Mouse (Mus musculus): ENCODE results near the gene Ppm1m. TPM values are rescaled to one million over a fixed set of nuclear protein-coding genes. Genes with fewer than 3 reads are reported as not detected.

The Ppm1m gene
- polyA plus RNA-seq, 1 experiment from 2014 or later = 16.9 TPM

- ATAC-seq = no peak
- H3K4me3 ChIP-seq (replicated peaks) = no peak overlapping the region
- H3K27me3 ChIP-seq = 0 out of 2 replicates have a peak, but pooled peaks cover 3% of the 10 kb centered on the region
- peaks cover 7% of the 10 kb centered on the region for H3K4me1 ChIP-seq (replicated peaks)
- H3K9me3 ChIP-seq = no peaks in the 10 kb centered on the region
- no peak overlapping the region for H3K4me2 ChIP-seq (replicated peaks)
- no peaks in the 10 kb centered on the region for H3K36me3 ChIP-seq
- no peak overlapping the region for H3K27ac ChIP-seq
- 70% methylated on average over 2 of the region's 2 CpGs for WGBS
- no peak overlapping the region for H3K9ac ChIP-seq (replicated peaks)
Measured at GRCm38 (mm10) chr9:106166709-106167108, 32.8 kb downstream of the Ppm1m start.

- no peaks in the 10 kb centered on the region for H3K9me3 ChIP-seq
- peak overlapping the region; percentile 52 for H3K4me3 ChIP-seq (replicated peaks)
- peaks cover 40% of the 10 kb centered on the region for H3K4me1 ChIP-seq (replicated peaks)
- H3K27me3 ChIP-seq = no peaks in the 10 kb centered on the region
- ATAC-seq = no peak
- peak overlapping the region; percentile 71 for H3K4me2 ChIP-seq (replicated peaks)
- 48% methylated on average over 5 of the region's 5 CpGs for WGBS
- H3K27ac ChIP-seq = peak overlapping the region; percentile 99
- H3K36me3 ChIP-seq = no peaks in the 10 kb centered on the region
- peak overlapping the region; percentile 73 for H3K9ac ChIP-seq (replicated peaks)
Measured at GRCm38 (mm10) chr9:106160426-106160825, 39.1 kb downstream of the Ppm1m start.

GRCm38 (mm10) chr9:106159784-106160301 lies 39.7 kb downstream of the Ppm1m start:
- H3K9me3 ChIP-seq = no peaks in the 10 kb centered on the region
- WGBS = under 1% methylated on average over 24 of the region's 24 CpGs
- H3K4me2 ChIP-seq (replicated peaks) = peak overlapping the region; percentile 71
- peak overlapping the region; percentile 99 for H3K27ac ChIP-seq
- H3K36me3 ChIP-seq = peaks cover 3% of the 10 kb centered on the region
- peaks cover 46% of the 10 kb centered on the region for H3K4me1 ChIP-seq (replicated peaks)
- ATAC-seq = peak; percentile 73
- H3K27me3 ChIP-seq = no peaks in the 10 kb centered on the region
- H3K4me3 ChIP-seq (replicated peaks) = peak overlapping the region; percentile 52
- H3K9ac ChIP-seq (replicated peaks) = peak overlapping the region; percentile 73

- Histone ChIP-seq H3K27me3 (no peaks in the 10 kb centered on the region), H3K4me1 (replicated peaks) (peaks cover 52% of the 10 kb centered on the region), H3K27ac (peak overlapping the region; percentile 39; the same call in 1 of the 2 replicates), H3K36me3 (peaks cover 9% of the 10 kb centered on the region), H3K9ac (replicated peaks) (no peak overlapping the region), H3K4me2 (replicated peaks) (peak overlapping the region; percentile 71), H3K4me3 (replicated peaks) (no peak overlapping the region), H3K9me3 (no peaks in the 10 kb centered on the region)
- WGBS = 83% methylated on average over 9 of the region's 9 CpGs
- no peak for ATAC-seq
Measured at GRCm38 (mm10) chr9:106159237-106159636, 40.3 kb downstream of the Ppm1m start.

GRCm38 (mm10) chr9:106158037-106158491 lies 41.5 kb downstream of the Ppm1m start, which contains the start of gene Glyctk:
Glyctk (minus strand) TSS chr9:106158138.
- Histone ChIP-seq H3K4me1 (replicated peaks) (peaks cover 55% of the 10 kb centered on the region), H3K9me3 (no peaks in the 10 kb centered on the region), H3K27ac (peak within 1 kb of the TSS; percentile 65), H3K36me3 (peaks cover 21% of the 10 kb centered on the region), H3K27me3 (no peaks in the 10 kb centered on the region), H3K9ac (replicated peaks) (peak within 1 kb of the TSS; percentile 32; the same call in 1 of the 2 replicates), H3K4me2 (replicated peaks) (0 out of 2 replicates have a peak within 1 kb of the TSS, but pooled peaks have one; percentile 71), H3K4me3 (replicated peaks) (no peak within 1 kb of the TSS)
- ATAC-seq = no peak
- WGBS = 83% methylated on average over 6 of the region's 6 CpGs

- Histone ChIP-seq H3K9me3 (no peaks in the 10 kb centered on the region), H3K27me3 (no peaks in the 10 kb centered on the region), H3K4me1 (replicated peaks) (peaks cover 55% of the 10 kb centered on the region), H3K4me2 (replicated peaks) (no peak overlapping the region), H3K36me3 (peaks cover 26% of the 10 kb centered on the region), H3K4me3 (replicated peaks) (no peak overlapping the region), H3K27ac (peak overlapping the region; percentile 14; the same call in 1 of the 2 replicates), H3K9ac (replicated peaks) (peak overlapping the region; percentile 32; the same call in 1 of the 2 replicates)
- ATAC-seq = no peak
- 81% methylated on average over 10 of the region's 10 CpGs for WGBS
Measured at GRCm38 (mm10) chr9:106157623-106157925, 42.0 kb downstream of the Ppm1m start.

GRCm38 (mm10) chr9:106156921-106157622 lies 42.5 kb downstream of the Ppm1m start:
- H3K36me3 ChIP-seq = peaks cover 31% of the 10 kb centered on the region
- ATAC-seq = peak; percentile 14; the same call in 1 of the 2 replicates
- H3K27me3 ChIP-seq = no peaks in the 10 kb centered on the region
- H3K27ac ChIP-seq = peak overlapping the region; percentile 65
- H3K9me3 ChIP-seq = no peaks in the 10 kb centered on the region
- H3K4me3 ChIP-seq (replicated peaks) = no peak overlapping the region
- no peak overlapping the region for H3K4me2 ChIP-seq (replicated peaks)
- H3K4me1 ChIP-seq (replicated peaks) = peaks cover 58% of the 10 kb centered on the region
- peak overlapping the region; percentile 32; the same call in 1 of the 2 replicates for H3K9ac ChIP-seq (replicated peaks)
- WGBS = 81% methylated on average over 21 of the region's 21 CpGs

- Histone ChIP-seq H3K27me3 (no peaks in the 10 kb centered on the region), H3K36me3 (peaks cover 35% of the 10 kb centered on the region), H3K4me3 (replicated peaks) (no peak overlapping the region), H3K27ac (peak overlapping the region; percentile 65), H3K9me3 (no peaks in the 10 kb centered on the region), H3K9ac (replicated peaks) (0 out of 2 replicates have a peak overlapping the region, but pooled peaks have one; percentile 26), H3K4me2 (replicated peaks) (no peak overlapping the region), H3K4me1 (replicated peaks) (peaks cover 63% of the 10 kb centered on the region)
- peak; percentile 57 for ATAC-seq
- WGBS = 42% methylated on average over 5 of the region's 5 CpGs
Measured at GRCm38 (mm10) chr9:106156419-106156818, 43.1 kb downstream of the Ppm1m start.

- 90% methylated on average over 9 of the region's 9 CpGs for WGBS
- H3K4me1 ChIP-seq (replicated peaks) = peaks cover 74% of the 10 kb centered on the region
Measured at GRCm38 (mm10) chr9:106154106-106154505, 45.4 kb downstream of the Ppm1m start.

GRCm38 (mm10) chr9:106149399-106149754 lies 50.2 kb downstream of the Ppm1m start:
- H3K27me3 ChIP-seq = no peaks in the 10 kb centered on the region
- ATAC-seq = 0 out of 2 replicates have a peak, but pooled peaks have one; percentile 4

More at GRCm38 (mm10) chr9:106154106-106154505, 45.4 kb downstream of the Ppm1m start:
- H3K27me3 ChIP-seq = no peaks in the 10 kb centered on the region
- H3K9me3 ChIP-seq = no peaks in the 10 kb centered on the region
- peaks cover 46% of the 10 kb centered on the region for H3K36me3 ChIP-seq
- H3K9ac ChIP-seq (replicated peaks) = 0 out of 2 replicates have a peak overlapping the region, but pooled peaks have one; percentile 12
- H3K27ac ChIP-seq = peak overlapping the region; percentile 65
- H3K4me3 ChIP-seq (replicated peaks) = no peak overlapping the region
- no peak overlapping the region for H3K4me2 ChIP-seq (replicated peaks)
- no peak for ATAC-seq

GRCm38 (mm10) chr9:106148541-106149398 lies 50.8 kb downstream of the Ppm1m start:
- Histone ChIP-seq H3K27ac (peak overlapping the region; percentile 98), H3K27me3 (no peaks in the 10 kb centered on the region), H3K9me3 (no peaks in the 10 kb centered on the region), H3K4me2 (replicated peaks) (peak overlapping the region; percentile 96), H3K9ac (replicated peaks) (peak overlapping the region; percentile 97), H3K36me3 (peaks cover 32% of the 10 kb centered on the region), H3K4me1 (replicated peaks) (peaks cover 43% of the 10 kb centered on the region), H3K4me3 (replicated peaks) (peak overlapping the region; percentile 71)
- 1% methylated on average over 36 of the region's 36 CpGs for WGBS
- ATAC-seq = peak; percentile 88

More at GRCm38 (mm10) chr9:106149399-106149754, 50.2 kb downstream of the Ppm1m start:
- 10% methylated on average over 10 of the region's 10 CpGs for whole genome bisulfite sequencing
- Histone ChIP-seq H3K4me3 (replicated peaks) (peak overlapping the region; percentile 71), H3K9ac (replicated peaks) (peak overlapping the region; percentile 97), H3K4me2 (replicated peaks) (peak overlapping the region; percentile 96), H3K4me1 (replicated peaks) (peaks cover 47% of the 10 kb centered on the region), H3K27ac (peak overlapping the region; percentile 98), H3K36me3 (peaks cover 38% of the 10 kb centered on the region), H3K9me3 (no peaks in the 10 kb centered on the region)

Data from midbrain, embryonic 13.5 days (tissue).